In the genomic region with DNA sequence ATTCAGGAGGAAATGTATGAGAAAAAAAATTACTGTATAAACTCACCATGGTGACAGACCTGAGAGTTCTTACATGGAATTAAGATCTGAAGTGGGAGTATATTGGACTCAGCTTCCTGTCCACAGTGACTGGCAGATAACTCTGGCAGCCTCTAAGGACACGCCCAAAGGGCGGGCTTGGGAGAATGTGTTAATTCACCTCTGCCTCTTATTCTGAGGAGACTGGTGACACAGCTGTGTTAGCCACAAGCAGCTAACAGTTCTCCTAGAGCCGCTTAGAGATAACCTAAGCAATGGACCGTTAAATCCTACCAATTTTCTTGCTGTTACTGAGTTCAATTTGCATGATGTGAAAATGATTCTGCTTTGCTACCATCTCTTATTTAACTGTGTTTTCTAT, we compare ENCODE assay signal across 9 mouse cellular contexts.
DNase-seq lines count a peak whose midpoint lies in the region; ATAC-seq and TF ChIP-seq lines count a peak whose summit lies in the region.
"Had no signal": no experiment of that assay in that cellular context is flagged by ENCODE, and none has a peak within 500 bp of the region (broad histone marks: within the 10 kb centered on the region; RNA-seq: fewer than 3 reads in every experiment).

No protein-coding gene starts in this region.

- ATAC-seq in heart, embryonic 15.5 days (replicated peaks; ENCODE audit: insufficient number of reproducible peaks, insufficient read depth, low FRiP score, low read depth) = peak; percentile 63; the same call in 1 of the 2 replicates
- ATAC-seq in lung, postnatal 0 days = peak; percentile 74
- no peak for ATAC-seq in frontal cortex, adult (ENCODE audit: low TSS enrichment)

- 20% methylated on average over 4 of the region's 4 CpGs for WGBS in heart, embryonic 15.5 days
- WGBS in lung, postnatal 0 days = 36% methylated on average over 4 of the region's 4 CpGs

- TF ChIP-seq POLR2A in brain, embryonic 14.5 days (IDR thresholded peaks at IDR 0.05; ENCODE audit: borderline replicate concordance, extremely low read depth, insufficient read depth, insufficient read length, poor library complexity, severe bottlenecking) = no peak

- H3K4me3 ChIP-seq in heart, embryonic 15.5 days = no peak overlapping the region
- no peak overlapping the region for H3K4me3 ChIP-seq in lung, postnatal 0 days (ENCODE audit: low read depth, low read length)
- H3K4me3 ChIP-seq: megakaryocyte, embryonic 14.5 days had no signal

- H3K9ac ChIP-seq in heart, embryonic 15.5 days = no peak overlapping the region
- no peak overlapping the region for H3K9ac ChIP-seq in lung, postnatal 0 days (replicated peaks; ENCODE audit: low read depth)

- no peaks in the 10 kb centered on the region for H3K27me3 ChIP-seq in heart, embryonic 15.5 days
- no peaks in the 10 kb centered on the region for H3K27me3 ChIP-seq in lung, postnatal 0 days (replicated peaks; ENCODE audit: insufficient read depth, low read length)
- H3K27me3 ChIP-seq: megakaryocyte, embryonic 14.5 days had no signal

- no peak overlapping the region for H3K27ac ChIP-seq in heart, embryonic 15.5 days
- no peak overlapping the region for H3K27ac ChIP-seq in lung, postnatal 0 days (ENCODE audit: low read length)

- TF ChIP-seq EP300 in lung, postnatal 0 days (IDR thresholded peaks at IDR 0.05) = no peak

- peak; percentile 25 for DNase-seq in kidney, adult 9 months
- DNase-seq in kidney, adult 8-10 months = no peak
- DNase-seq in brain, embryonic 14.5 days (ENCODE audit: low read depth) = peak; percentile 50
- peak; percentile 64 for DNase-seq in lung, postnatal 0 days (ENCODE audit: low spot score)
- no peak for DNase-seq in frontal cortex, postnatal 25 days (ENCODE audit: low spot score in 2 of 2)
- DNase-seq in right cerebral cortex, adult 2 months (ENCODE audit: low spot score in 2 of 2) = no peak

- H3K4me2 ChIP-seq in heart, embryonic 15.5 days = no peak overlapping the region
- H3K4me2 ChIP-seq in lung, postnatal 0 days (replicated peaks; ENCODE audit: low read depth, low read length) = no peak overlapping the region

- TF ChIP-seq CTCF in brain, embryonic 14.5 days (IDR thresholded peaks at IDR 0.05; ENCODE audit: borderline replicate concordance, extremely low read depth, insufficient read depth, insufficient read length) = no peak
- TF ChIP-seq CTCF in lung, postnatal 0 days (IDR thresholded peaks at IDR 0.05) = no peak

- no peaks in the 10 kb centered on the region for H3K36me3 ChIP-seq in heart, embryonic 15.5 days
- H3K36me3 ChIP-seq in lung, postnatal 0 days (ENCODE audit: insufficient read depth, low read length) = 0 out of 2 replicates have a peak, but pooled peaks cover 12% of the 10 kb centered on the region

- no peaks in the 10 kb centered on the region for H3K9me3 ChIP-seq in heart, embryonic 15.5 days (replicated peaks)
- no peaks in the 10 kb centered on the region for H3K9me3 ChIP-seq in lung, postnatal 0 days (ENCODE audit: low read length)
- H3K9me3 ChIP-seq: megakaryocyte, embryonic 14.5 days had no signal

- peaks cover 39% of the 10 kb centered on the region for H3K4me1 ChIP-seq in heart, embryonic 15.5 days (replicated peaks)
- peaks cover 10% of the 10 kb centered on the region for H3K4me1 ChIP-seq in lung, postnatal 0 days (ENCODE audit: insufficient read depth, low read depth, low read length)

Comparison
In these comparisons a context has a peak if more than half of its experiments do, and no peak if none do; other contexts are left out.
1. DNase-seq: peak in kidney, adult 9 months (single experiment), brain, embryonic 14.5 days (single experiment) and lung, postnatal 0 days (single experiment); none in kidney, adult 8-10 months (0 of 2), frontal cortex, postnatal 25 days (0 of 2) and right cerebral cortex, adult 2 months (0 of 2).